Mouse (Mus musculus): ENCODE measurements at regions not wholly inside any gene's neighbourhood (a gene's known extent, or its start where the extent isn't known, plus 50 kb on each side); places are given as distances from the start of the nearest gene placed in this dataset.

DNA sequence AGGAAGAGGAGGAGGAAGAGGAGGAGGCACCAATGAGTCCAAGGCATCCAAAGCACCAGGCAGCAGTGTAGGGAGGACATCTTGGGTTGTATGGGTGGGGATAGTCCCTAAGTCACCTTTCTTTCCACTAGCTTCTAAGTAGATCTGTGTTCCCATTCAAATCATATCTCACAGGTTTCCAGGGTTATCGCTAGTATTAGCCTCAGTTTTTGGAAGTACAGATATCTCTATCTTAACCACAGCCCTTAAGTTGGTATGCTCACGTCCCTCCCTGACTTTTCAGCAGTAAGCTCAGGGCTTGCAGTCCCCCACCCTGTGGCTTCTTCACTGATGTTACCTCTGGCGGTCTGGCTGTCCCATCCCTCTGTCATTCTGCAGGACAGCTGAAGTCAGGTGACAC is 254.2 kb downstream of the Rplp1 start:
- ATAC-seq (replicated peaks; ENCODE audit: low FRiP score, poor library complexity, severe bottlenecking): no peak

- no peak for ATAC-seq (replicated peaks; ENCODE audit: low FRiP score, poor library complexity, severe bottlenecking)
Observed at GRCm38 (mm10) chr9:61657996-61658395, 256.3 kb downstream of the Rplp1 start.

- ATAC-seq (replicated peaks; ENCODE audit: low FRiP score, poor library complexity, severe bottlenecking): no peak
Observed at GRCm38 (mm10) chr9:61655433-61655981, 258.8 kb downstream of the Rplp1 start.

DNA sequence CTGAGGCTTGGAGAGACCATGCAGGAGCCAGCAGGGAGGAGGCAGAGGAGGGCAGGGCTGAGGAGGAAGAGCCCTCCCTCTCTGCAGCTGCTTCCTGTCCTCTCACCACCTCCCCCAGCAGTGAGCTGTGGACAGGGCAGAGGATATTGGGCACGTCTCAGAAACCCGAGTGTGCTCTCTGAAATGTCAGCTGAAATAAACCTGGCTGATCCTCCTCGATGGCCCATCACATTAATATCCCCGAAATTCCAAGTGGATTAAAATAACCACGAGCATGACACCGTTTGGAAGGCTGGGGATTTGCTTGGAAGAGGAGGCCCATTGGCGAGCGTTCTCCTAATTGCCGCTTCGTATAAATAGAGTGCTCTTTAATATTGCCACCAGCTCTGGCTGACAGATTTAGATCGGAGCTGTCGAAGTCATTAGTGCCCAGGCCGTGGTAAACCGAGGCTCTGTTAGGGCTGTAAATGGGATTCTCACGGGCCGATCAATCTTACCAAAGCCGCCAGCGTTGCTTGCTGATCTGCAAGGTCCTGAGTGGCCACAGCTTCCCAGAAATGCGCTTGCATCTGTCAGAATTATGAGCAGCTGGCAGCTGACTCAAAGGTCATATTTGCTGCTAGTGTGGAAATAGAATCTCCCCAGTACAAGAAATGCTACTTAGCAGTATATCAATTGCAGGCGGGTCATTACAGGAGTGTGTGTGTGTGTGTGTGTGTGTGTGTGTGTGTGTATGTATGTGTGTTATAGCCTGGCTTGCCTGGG is 268.5 kb downstream of the Rplp1 start:
- no peak for ATAC-seq (replicated peaks; ENCODE audit: low FRiP score, poor library complexity, severe bottlenecking)

DNA sequence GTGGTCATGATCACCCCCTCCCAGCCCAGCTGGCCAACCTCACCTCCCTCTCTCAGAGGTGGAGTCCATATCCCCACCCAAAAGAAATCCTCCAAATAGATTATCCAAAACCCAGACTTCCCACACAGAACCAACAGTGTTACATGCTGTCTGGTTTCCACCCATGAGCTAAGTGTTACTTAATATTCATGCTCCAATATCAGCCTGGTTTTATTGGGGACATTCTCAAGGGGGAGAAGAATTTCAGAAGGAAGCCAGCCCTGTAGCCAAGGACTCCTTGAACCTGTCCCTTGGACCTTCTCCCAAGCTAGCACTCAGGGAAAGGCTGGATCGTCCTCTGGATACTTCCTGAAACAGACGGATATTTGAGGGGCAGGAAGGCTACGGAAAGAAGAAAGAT is 268.6 kb downstream of the Tle3 start:
- ATAC-seq (replicated peaks; ENCODE audit: low FRiP score, poor library complexity, severe bottlenecking): no peak

- no peak for ATAC-seq (replicated peaks; ENCODE audit: low FRiP score, poor library complexity, severe bottlenecking)
Observed at GRCm38 (mm10) chr9:61638908-61639307, 266.7 kb downstream of the Tle3 start.

DNA sequence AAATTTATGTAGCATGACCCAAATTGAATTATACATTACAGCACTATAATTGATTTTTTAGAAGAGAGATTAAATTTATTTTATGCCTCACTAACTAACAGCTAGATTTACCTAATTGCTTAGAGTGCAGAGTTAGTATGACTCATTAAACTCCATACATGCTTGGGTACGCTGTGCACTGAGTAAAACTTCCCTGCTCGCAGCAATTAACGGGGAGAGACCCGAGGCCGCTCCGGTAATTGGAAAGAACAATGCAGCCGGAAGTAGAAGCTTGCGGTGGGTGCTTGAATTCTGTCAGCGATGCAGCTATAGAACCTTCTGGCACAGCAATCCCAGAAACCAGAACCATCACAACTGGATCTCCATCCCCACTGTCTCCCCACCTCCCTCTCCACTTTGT is 261.8 kb downstream of the Tle3 start:
- no peak for ATAC-seq (replicated peaks; ENCODE audit: low FRiP score, poor library complexity, severe bottlenecking)

DNA sequence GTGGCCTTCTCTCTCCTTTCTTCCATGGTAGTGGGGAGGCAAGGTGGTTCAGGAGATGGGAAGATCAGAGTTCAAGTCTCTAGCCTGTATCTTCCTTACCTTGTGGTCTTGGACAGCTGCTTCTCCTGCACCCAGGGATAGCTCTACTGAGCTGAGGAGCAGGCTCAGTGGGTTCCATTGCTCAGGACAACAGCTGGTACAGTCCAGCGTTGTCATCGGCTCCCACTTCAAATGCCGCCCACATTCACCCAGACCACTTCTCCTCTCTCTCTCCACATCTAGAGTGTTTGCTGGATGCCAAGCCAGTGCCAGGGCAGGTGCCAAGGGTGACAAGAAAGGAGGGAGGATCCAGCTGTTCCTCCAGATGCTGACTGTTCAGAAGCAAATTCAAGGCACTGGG is 260.4 kb downstream of the Tle3 start:
- ATAC-seq (replicated peaks; ENCODE audit: low FRiP score, poor library complexity, severe bottlenecking): no peak

DNA sequence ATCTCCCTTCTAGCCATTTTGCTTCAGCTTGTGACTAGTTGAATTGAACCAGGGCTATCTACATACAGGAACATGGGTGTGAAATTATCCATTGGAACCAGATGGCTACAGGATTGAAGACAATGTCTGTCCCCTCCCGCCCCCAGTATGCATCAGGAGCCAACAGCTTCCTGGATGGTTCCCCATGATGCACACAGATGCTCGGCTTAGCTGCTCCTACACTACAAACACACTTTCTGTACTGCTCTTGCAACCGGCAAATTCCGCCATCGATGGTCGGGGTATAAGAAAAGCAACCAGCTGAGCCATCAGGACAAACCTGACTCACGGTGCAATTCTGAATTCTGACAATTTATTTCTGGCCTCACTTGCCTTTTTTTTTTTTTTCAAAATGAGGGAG is 258.9 kb downstream of the Tle3 start:
- ATAC-seq (replicated peaks; ENCODE audit: low FRiP score, poor library complexity, severe bottlenecking): no peak

- ATAC-seq (replicated peaks; ENCODE audit: low FRiP score, poor library complexity, severe bottlenecking): no peak
Observed at GRCm38 (mm10) chr9:61627801-61628574, 255.8 kb downstream of the Tle3 start.

DNA sequence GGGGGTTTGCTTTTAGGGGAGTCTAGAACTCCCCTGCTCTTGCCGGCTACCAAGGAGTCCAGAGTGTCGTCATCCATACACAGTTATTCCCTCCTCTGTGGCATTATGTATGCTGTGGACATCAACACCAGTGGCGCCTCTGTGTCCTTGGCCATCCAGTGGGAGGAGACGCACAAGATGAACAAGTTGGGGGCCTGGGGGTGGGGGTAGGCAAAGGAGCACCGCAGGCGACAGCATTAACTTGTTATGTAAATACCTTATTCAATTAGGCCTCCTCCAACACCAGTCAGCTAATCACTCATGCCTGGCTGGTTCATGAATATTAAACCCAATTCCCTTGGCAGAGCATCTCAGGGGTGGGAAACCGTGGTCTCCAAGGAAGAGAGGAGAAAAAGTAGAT is 250.8 kb downstream of the Tle3 start:
- ATAC-seq (replicated peaks; ENCODE audit: low FRiP score, poor library complexity, severe bottlenecking): no peak

GRCm38 (mm10) chr9:61621939-61622338 is 249.8 kb downstream of the Tle3 start:
- no peak for ATAC-seq (replicated peaks; ENCODE audit: low FRiP score, poor library complexity, severe bottlenecking)

DNA sequence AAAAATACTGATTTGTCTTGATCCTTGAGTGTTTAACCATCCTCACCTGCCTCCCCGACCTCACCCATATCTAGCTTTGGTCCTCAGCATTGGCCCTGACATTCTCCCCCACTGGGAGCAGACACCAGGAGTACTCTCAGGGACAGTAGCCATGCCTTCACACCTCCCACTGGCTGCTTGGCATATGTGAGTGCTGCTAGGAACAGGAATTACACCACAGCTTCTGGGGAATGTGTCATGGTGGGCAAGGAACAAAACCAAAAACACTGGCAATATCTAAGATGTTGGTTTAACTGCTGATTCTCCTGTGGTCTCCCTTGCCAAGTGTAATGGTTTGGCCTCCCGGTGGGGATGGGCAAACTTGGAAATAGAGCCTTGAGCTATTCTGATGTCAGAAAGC is 248.6 kb downstream of the Tle3 start:
- ATAC-seq (replicated peaks; ENCODE audit: low FRiP score, poor library complexity, severe bottlenecking): no peak

GRCm38 (mm10) chr9:61620105-61620504 is 247.9 kb downstream of the Tle3 start:
- ATAC-seq (replicated peaks; ENCODE audit: low FRiP score, poor library complexity, severe bottlenecking): no peak

GRCm38 (mm10) chr9:61618510-61619249 is 246.5 kb downstream of the Tle3 start:
- ATAC-seq (replicated peaks; ENCODE audit: low FRiP score, poor library complexity, severe bottlenecking): no peak

DNA sequence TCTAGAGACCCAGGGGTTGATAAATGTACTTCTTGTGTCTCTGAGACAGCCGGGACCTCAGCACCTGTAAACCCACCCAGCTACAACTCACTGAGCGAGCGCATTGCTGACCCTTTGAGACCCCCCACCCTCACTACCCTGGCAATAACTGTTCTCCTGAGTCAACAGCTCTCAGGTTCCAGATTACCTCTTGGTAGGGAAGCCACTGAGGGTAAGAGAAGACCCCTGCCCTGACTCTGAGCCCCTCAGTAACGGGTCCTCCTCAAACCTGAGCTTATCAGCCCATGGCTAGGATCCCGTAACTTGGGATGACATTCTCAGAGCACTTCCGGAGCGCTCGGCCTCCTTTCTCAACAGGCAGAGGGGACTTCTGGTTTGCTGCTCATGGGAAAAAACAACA is 245.8 kb downstream of the Tle3 start:
- ATAC-seq (replicated peaks; ENCODE audit: low FRiP score, poor library complexity, severe bottlenecking): no peak

DNA sequence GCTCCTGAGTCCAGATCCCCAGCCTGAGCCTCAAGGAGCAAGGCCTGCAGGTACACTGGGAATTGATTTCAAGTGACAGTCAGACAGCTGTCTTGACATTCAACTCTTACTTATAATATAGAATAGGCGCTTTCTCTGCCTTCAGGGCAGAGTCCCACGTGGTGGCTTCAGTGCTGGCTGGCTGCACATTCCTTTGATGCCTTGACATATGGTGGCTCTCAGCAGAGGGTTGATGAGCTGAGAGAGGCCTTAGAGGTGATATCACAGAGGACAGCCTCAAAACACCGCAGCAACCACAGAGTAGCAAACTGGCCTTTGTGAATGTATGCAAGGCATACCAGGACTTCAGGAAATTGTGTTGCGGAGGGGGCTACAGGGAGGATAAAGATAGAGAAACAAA is 243.4 kb downstream of the Tle3 start:
- ATAC-seq (replicated peaks; ENCODE audit: low FRiP score, poor library complexity, severe bottlenecking): no peak

DNA sequence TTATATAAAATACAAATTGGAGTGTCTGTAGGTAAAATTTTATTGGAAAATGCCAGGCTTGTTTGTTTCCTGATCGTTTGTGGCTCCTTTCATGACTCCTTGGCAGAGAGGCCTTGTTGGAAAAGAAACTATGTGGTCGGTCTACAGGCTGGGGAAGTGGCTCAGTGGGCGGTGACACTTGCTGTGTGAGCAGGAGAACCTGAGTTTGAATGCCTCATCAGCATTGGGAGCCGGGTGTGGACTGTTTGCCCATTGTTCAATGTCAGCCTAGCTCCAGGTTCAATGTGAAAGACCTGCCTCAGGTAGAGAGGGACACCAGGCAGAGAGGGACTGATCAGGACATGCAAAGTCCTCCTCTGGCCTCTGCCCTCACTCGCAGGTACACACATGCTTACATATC is 235.4 kb downstream of the Tle3 start:
- no peak for ATAC-seq (replicated peaks; ENCODE audit: low FRiP score, poor library complexity, severe bottlenecking)

GRCm38 (mm10) chr9:61602353-61602978 is 230.3 kb downstream of the Tle3 start:
- no peak for ATAC-seq (replicated peaks; ENCODE audit: low FRiP score, poor library complexity, severe bottlenecking)

GRCm38 (mm10) chr9:61601911-61602310 is 229.7 kb downstream of the Tle3 start:
- no peak for ATAC-seq (replicated peaks; ENCODE audit: low FRiP score, poor library complexity, severe bottlenecking)
